Mouse (Mus musculus) bone marrow macrophage, adult 2 months (primary cell): ENCODE measurements around the gene Cfap300. TPM values are rescaled to one million over a fixed set of nuclear protein-coding genes. Genes with fewer than 3 reads are reported as not detected.

Experiments
- H3K27ac ChIP-seq: 2 replicates; pipeline ENCODE4 v1.5.1; 2012; ENCODE audit warnings: low read depth, low read length; ENCODE audit not compliant: insufficient read depth
- H3K4me1 ChIP-seq: 2 replicates; pipeline ENCODE4 v1.6.1; 2012; ENCODE audit warnings: low read length; ENCODE audit not compliant: control insufficient read depth, insufficient read depth
- H3K4me3 ChIP-seq: 2 replicates; pipeline ENCODE4 v1.5.1; 2012; ENCODE audit warnings: mild to moderate bottlenecking, low read length, moderate library complexity; ENCODE audit not compliant: insufficient read depth
- CTCF ChIP-seq: IDR thresholded peaks from 2 replicates; pipeline ENCODE4 v1.5.1; 2012; ENCODE audit warnings: low read depth, mild to moderate bottlenecking, low read length, moderate library complexity
- POLR2A ChIP-seq: IDR thresholded peaks from 2 replicates; pipeline ENCODE4 v1.6.1; 2012; ENCODE audit warnings: mild to moderate bottlenecking, low read depth, low read length, borderline replicate concordance
- polyA plus RNA-seq: library from polyadenylated mRNA; stranded (reverse); fragments of >200 nt; gene quantifications from 2 replicates; pipeline ENCODE4 v1.2.4, GENCODE M21; 2012; ENCODE audit not compliant: missing spikeins, insufficient read depth, insufficient read length

The Cfap300 gene
- polyA plus RNA-seq, 1 experiment, result not detected

- no peak for TF ChIP-seq POLR2A
- TF ChIP-seq CTCF, result no peak
Observed at GRCm38 (mm10) chr9:7984287-7984686, 58.3 kb downstream of the Cfap300 start.

DNA sequence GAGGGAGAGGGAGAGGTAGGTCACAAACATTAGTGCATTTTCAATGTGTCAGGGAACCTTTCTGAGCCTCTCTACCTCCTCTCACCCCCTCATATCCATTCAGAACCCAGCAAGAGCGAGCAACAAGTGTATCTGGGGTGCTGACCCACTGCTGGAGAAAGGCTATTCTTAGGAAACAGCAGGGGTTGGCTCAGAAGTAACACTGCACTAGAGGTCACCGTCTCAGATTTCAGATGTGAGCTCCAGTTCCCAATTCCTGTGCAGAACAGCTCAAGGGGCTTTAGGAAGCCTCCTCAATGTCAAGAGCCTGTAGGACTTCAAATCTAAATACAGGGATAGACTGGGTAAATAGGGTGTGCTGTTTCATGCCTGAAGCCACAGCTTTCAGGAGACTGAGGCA is 59.0 kb downstream of the Cfap300 start:
- H3K4me1 ChIP-seq, result no peaks in the 10 kb centered on the region
- TF ChIP-seq CTCF (no peak), POLR2A (no peak)
- no peak overlapping the region for H3K4me3 ChIP-seq
- H3K27ac ChIP-seq, result no peak overlapping the region

More at GRCm38 (mm10) chr9:7984287-7984686, 58.3 kb downstream of the Cfap300 start:
- Histone ChIP-seq H3K4me1 (no peaks in the 10 kb centered on the region), H3K4me3 (no peak overlapping the region), H3K27ac (no peak overlapping the region)

- TF ChIP-seq POLR2A (no peak), CTCF (no peak)
- no peak overlapping the region for H3K4me3 ChIP-seq
- H3K27ac ChIP-seq, result no peak overlapping the region
- H3K4me1 ChIP-seq, result no peaks in the 10 kb centered on the region
Observed at GRCm38 (mm10) chr9:7980162-7980561, 62.5 kb downstream of the Cfap300 start.

DNA sequence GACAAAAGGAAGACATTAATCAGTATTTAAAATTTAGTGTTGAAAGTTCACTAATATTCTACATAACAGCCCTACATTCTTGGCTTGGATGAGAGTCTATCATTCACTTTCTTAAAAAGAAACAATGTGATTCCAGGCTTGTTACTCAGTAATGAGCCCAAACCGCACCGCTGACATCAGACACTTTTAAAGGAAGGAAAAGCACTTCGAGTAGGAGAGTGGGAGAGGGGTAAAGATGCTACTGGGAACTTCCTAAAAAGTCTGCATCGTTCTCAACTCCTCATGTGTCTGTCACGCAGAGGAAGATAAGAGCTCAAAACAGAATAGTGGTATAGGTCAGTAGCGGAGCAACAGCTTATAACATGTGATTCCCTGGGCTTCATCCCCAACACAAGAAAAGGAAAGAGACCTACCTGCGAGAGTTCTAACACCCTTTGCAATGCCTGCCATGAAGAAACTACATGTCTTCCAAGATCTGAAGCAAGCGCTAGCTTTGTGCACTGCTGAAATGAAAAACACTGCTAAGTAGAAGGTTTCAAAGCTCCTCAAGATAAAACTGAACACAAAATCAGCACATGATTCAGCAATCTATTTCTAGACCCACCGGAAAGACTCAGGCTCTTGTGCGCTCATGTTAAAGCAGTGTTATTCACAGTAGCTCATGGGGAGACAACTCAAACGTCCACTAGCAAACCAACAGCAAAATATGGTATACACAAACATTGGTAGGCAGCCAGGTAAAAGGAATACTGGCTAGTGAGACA is 63.3 kb downstream of the Cfap300 start:
- H3K27ac ChIP-seq, result no peak overlapping the region
- H3K4me3 ChIP-seq, result no peak overlapping the region
- TF ChIP-seq POLR2A (no peak), CTCF (no peak)
- no peaks in the 10 kb centered on the region for H3K4me1 ChIP-seq

GRCm38 (mm10) chr9:7978502-7978901 is 64.1 kb downstream of the Cfap300 start:
- no peak overlapping the region for H3K4me3 ChIP-seq
- TF ChIP-seq CTCF (no peak), POLR2A (no peak)
- no peaks in the 10 kb centered on the region for H3K4me1 ChIP-seq
- H3K27ac ChIP-seq, result no peak overlapping the region

DNA sequence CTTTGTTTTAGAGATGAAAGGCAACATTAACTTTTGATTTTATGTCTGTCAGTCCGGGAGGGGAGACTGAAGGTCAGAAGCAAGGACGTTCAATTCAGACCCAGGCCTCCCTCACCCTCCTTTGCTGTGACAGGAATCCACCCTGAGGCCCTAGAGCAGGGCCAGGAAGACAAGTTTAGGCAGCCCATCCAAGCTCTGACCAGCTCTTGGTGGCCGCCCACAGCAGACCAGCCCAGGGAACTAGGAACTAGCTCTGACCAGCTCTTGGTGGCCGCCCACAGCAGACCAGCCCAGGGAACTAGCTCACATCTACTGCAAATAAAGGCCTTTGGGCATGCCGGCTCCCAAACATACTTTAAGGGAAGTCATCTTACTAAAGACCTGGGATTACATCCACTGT is 65.0 kb downstream of the Cfap300 start:
- no peak overlapping the region for H3K27ac ChIP-seq
- TF ChIP-seq CTCF, result no peak
- no peak for TF ChIP-seq POLR2A
- no peaks in the 10 kb centered on the region for H3K4me1 ChIP-seq
- no peak overlapping the region for H3K4me3 ChIP-seq

GRCm38 (mm10) chr9:7971993-7972392 is 70.6 kb downstream of the Cfap300 start:
- no peak for TF ChIP-seq POLR2A
- TF ChIP-seq CTCF, result no peak
- no peak overlapping the region for H3K4me3 ChIP-seq
- H3K4me1 ChIP-seq, result no peaks in the 10 kb centered on the region
- H3K27ac ChIP-seq, result no peak overlapping the region

Other genes with a start within 250 kb of the Cfap300 start
- gene Birc2, start 205.8 kb downstream of the Cfap300 start, polyA plus RNA-seq, result 22.5 and 24.9 TPM in 2 replicates
- gene Birc3, start 169.6 kb downstream of the Cfap300 start, polyA plus RNA-seq, result 157 and 171 TPM in 2 replicates
- gene Yap1, start 38.2 kb downstream of the Cfap300 start, polyA plus RNA-seq, result 0.99 TPM in 1 of 2 replicates, not detected in the other
- not detected in 2 replicates for gene Cep126, start 91.5 kb upstream of the Cfap300 start, polyA plus RNA-seq